Mouse (Mus musculus) thymus, adult 2 months (tissue): ENCODE results near the gene Fam131c. TPM values are rescaled to one million over a fixed set of nuclear protein-coding genes. Genes with fewer than 3 reads are reported as not detected.
A peak's percentile ranks its signal among the peaks of the same experiment; 100 is the strongest.

Source experiments
- DNase-seq: peaks from one replicate; pipeline ENCODE4 v3.0.0; 2021
- H3K27ac ChIP-seq: fragments of 200-500 bp; 2 replicates; pipeline ENCODE4 v1.5.1; 2012; ENCODE audit warnings: low read length, control low read depth; ENCODE audit not compliant: control insufficient read depth, insufficient read depth
- H3K27me3 ChIP-seq: fragments of 200-500 bp; 2 replicates; pipeline ENCODE4 v1.6.1; 2012; ENCODE audit warnings: mild to moderate bottlenecking, low read length, moderate library complexity, mixed read lengths; ENCODE audit not compliant: control insufficient read depth, insufficient read depth
- H3K36me3 ChIP-seq: fragments of 200-500 bp; 2 replicates; pipeline ENCODE4 v1.6.1; 2012; ENCODE audit warnings: mild to moderate bottlenecking, low read length, moderate library complexity; ENCODE audit not compliant: control insufficient read depth, insufficient read depth
- H3K4me1 ChIP-seq: fragments of 200-500 bp; replicated peaks from 2 replicates; pipeline ENCODE4 v1.6.1; 2012; ENCODE audit warnings: low read length; ENCODE audit not compliant: control insufficient read depth, insufficient read depth
- H3K4me3 ChIP-seq: fragments of 200-500 bp; 2 replicates; pipeline ENCODE4 v1.5.1; 2012; ENCODE audit warnings: mild to moderate bottlenecking, low read length, control low read depth, moderate library complexity; ENCODE audit not compliant: control insufficient read depth, insufficient read depth
- CTCF ChIP-seq: fragments of 200-500 bp; IDR thresholded peaks from 2 replicates; pipeline ENCODE4 v1.5.1; 2012; ENCODE audit warnings: mild to moderate bottlenecking, control low read depth, low read length, moderate library complexity, borderline replicate concordance; ENCODE audit not compliant: control insufficient read depth, poor library complexity, insufficient read depth; ENCODE audit errors: extremely low read depth
- POLR2A ChIP-seq: fragments of 200-500 bp; IDR thresholded peaks from 2 replicates; pipeline ENCODE4 v1.6.1; 2012; ENCODE audit warnings: mild to moderate bottlenecking, low read length, control low read depth, moderate library complexity; ENCODE audit not compliant: control insufficient read depth, poor library complexity, insufficient read depth; ENCODE audit errors: extremely low read depth
- WGBS: fragments of 180-500 bp; shearing (Covaris S2); methylation state at CpG from one replicate; pipeline ENCODE4 v1.1.7; 2018; 5-methylcytosine and 5-hydroxymethylcytosine counted together
- polyA plus RNA-seq: library from polyadenylated mRNA; depleted of rRNA; stranded (reverse); fragments of >200 nt; gene quantifications from 2 replicates; pipeline ENCODE4 v1.2.3, GENCODE M21; 2012; rRNA removed

Fam131c gene
- polyA plus RNA-seq, 1 experiment = 0.40 TPM

DNA sequence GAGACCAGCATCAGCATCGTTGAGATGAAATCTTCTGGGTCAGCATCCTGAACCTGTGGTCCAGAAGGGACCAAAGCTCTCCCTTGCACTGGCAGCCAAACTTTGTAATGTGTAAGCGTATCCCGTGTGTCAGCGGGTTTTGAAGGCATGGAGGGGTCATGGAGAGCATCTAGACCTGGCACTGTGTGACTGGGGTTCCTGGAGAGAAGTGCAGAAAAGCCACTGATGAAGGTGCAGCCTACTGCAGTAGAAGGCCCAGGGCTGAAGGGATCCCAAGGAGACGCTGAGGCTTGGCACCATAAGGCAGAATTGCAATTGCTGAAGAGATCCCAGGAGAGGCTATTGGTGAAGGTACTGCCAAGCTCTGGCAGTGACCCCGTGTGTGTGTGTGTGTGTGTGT is 61.4 kb downstream of the Fam131c start:
- no peaks in the 10 kb centered on the region for H3K27me3 ChIP-seq
- TF ChIP-seq CTCF (no peak), POLR2A (no peak)
- no peak overlapping the region for H3K4me3 ChIP-seq
- no peak for DNase-seq
- no peaks in the 10 kb centered on the region for H3K36me3 ChIP-seq
- WGBS = 81% methylated on average over 6 of the region's 6 CpGs
- H3K4me1 ChIP-seq = peaks cover 15% of the 10 kb centered on the region
- H3K27ac ChIP-seq = no peak overlapping the region

DNA sequence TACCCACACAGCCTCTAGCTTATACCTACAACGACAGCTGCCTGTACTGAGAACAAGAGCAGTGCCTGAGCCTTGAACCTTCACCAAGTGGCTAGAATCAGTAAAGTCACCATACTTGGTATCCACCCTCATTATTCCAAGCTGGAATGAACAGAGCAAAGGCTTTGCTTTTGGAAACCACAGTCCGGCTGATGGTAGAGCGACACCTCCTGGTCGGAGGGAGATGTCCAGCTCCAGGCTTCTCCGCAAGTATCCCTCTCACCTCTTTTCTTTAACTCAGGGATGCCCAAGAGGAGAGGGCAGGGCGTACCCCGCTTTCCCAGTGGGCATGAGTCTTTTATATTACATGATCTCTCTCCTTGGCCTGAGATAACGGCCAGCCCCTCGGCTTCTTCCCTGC is 61.8 kb downstream of the Fam131c start:
- Histone ChIP-seq H3K4me3 (no peak overlapping the region), H3K4me1 (peaks cover 14% of the 10 kb centered on the region), H3K27ac (no peak overlapping the region), H3K27me3 (no peaks in the 10 kb centered on the region), H3K36me3 (no peaks in the 10 kb centered on the region)
- DNase-seq = no peak
- 71% methylated on average over 9 of the region's 9 CpGs for WGBS
- TF ChIP-seq POLR2A = no peak
- TF ChIP-seq CTCF = no peak

DNA sequence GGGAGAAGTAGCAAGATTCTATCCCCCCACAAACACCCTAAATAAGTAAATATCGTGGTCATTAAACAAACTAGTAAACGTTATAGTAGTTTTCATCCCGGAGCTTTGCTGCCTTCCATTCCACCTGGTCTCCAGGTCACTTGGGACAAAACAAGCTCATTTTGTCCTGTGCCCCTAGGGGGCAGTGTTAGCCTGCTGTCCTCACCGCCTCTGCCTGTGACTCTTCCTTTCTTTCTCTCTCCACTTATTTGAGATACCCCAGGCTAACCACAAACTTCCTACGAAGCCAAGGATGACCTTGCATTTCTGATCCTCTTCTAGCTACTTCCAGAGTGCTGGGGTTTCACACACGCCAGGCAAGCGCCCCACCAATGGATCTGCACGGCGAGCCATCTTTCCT is 63.0 kb downstream of the Fam131c start:
- WGBS = 16% methylated on average over 9 of the region's 9 CpGs
- Histone ChIP-seq H3K36me3 (no peaks in the 10 kb centered on the region), H3K27me3 (no peaks in the 10 kb centered on the region), H3K4me1 (0 out of 2 replicates have a peak, but pooled peaks cover 6% of the 10 kb centered on the region), H3K4me3 (no peak overlapping the region), H3K27ac (no peak overlapping the region)
- TF ChIP-seq CTCF = peak; percentile 52; the same call in 1 of the 2 replicates
- no peak for TF ChIP-seq POLR2A
- DNase-seq = peak; percentile 78

DNA sequence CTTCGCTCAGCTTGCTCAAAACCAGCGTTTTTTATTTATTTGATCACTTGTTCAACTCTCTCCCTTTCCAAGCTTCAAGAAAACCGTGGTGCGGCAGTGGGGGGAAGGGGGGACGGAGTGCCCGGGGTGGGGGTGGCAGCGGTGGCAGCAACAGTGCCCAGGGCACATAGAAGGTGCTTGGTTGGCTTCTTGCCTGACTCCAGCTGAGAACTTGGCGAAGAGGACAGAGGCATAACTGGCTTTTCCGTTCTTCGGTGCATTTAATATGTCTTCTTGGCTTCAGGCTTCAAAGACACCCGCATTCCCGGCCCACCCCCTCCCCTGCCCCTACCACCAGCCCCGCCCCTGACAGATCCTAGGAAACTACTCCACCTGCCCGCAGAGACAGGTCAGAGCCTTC is 64.6 kb downstream of the Fam131c start:
- 87% methylated on average over 14 of the region's 14 CpGs for WGBS
- Histone ChIP-seq H3K36me3 (no peaks in the 10 kb centered on the region), H3K4me1 (0 out of 2 replicates have a peak, but pooled peaks cover 3% of the 10 kb centered on the region), H3K27ac (no peak overlapping the region), H3K4me3 (no peak overlapping the region), H3K27me3 (no peaks in the 10 kb centered on the region)
- no peak for DNase-seq
- TF ChIP-seq CTCF (no peak), POLR2A (no peak)

DNA sequence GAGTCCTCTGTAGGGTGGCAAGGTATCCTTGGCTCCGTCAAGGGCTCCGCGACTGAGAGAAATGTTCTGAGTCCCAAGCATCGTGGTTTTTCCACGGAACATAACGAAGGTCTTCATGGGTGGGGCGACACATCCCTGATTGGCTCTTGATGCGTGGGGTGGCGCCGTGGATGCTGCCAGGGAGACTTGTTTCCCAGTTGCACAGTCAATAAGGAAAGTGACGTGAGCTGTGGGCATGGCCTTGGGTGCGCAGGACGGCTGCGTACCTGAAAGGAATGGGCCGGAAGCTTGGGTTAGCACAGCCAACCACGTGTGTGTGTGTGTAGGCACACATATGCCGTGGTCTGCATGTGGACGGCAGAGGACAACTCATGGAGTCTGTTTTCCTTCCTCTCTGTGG is 65.2 kb downstream of the Fam131c start:
- TF ChIP-seq CTCF = no peak
- no peak for TF ChIP-seq POLR2A
- Histone ChIP-seq H3K4me3 (no peak overlapping the region), H3K4me1 (0 out of 2 replicates have a peak, but pooled peaks cover 3% of the 10 kb centered on the region), H3K27ac (no peak overlapping the region), H3K27me3 (no peaks in the 10 kb centered on the region), H3K36me3 (no peaks in the 10 kb centered on the region)
- no peak for DNase-seq
- WGBS = 93% methylated on average over 18 of the region's 18 CpGs

Other genes starting within 250 kb of the Fam131c start
- 54.2 and 62.1 TPM in 2 replicates for gene Szrd1, start 228.4 kb upstream of the Fam131c start, polyA plus RNA-seq
- 29.1 and 29.3 TPM in 2 replicates for gene Fbxo42, start 220.3 kb upstream of the Fam131c start, polyA plus RNA-seq
- 3.5 and 3.6 TPM in 2 replicates for gene Rsg1, start 154.3 kb upstream of the Fam131c start, polyA plus RNA-seq
- gene Arhgef19, start 128.7 kb upstream of the Fam131c start, polyA plus RNA-seq = 2.6 and 2.8 TPM in 2 replicates
- 3.6 and 3.9 TPM in 2 replicates for gene Epha2, start 67.0 kb upstream of the Fam131c start, polyA plus RNA-seq
- 0.35 and 0.46 TPM in 2 replicates for gene Clcnka, start 30.5 kb downstream of the Fam131c start, polyA plus RNA-seq
- 0.24 and 0.27 TPM in 2 replicates for gene Clcnkb, start 47.8 kb downstream of the Fam131c start, polyA plus RNA-seq
- 3.3 and 36.2 TPM in 2 replicates for gene Hspb7, start 52.6 kb downstream of the Fam131c start, polyA plus RNA-seq
- 0.40 and 0.42 TPM in 2 replicates for gene Srarp, start 67.9 kb downstream of the Fam131c start, polyA plus RNA-seq
- 87.3 and 98.6 TPM in 2 replicates for gene Zbtb17, start 76.4 kb downstream of the Fam131c start, polyA plus RNA-seq
- 63.4 and 84.1 TPM in 2 replicates for gene Spen, start 170.4 kb downstream of the Fam131c start, polyA plus RNA-seq
- 9.5 and 16.2 TPM in 2 replicates for gene Fblim1, start 237.9 kb downstream of the Fam131c start, polyA plus RNA-seq